Mouse (Mus musculus) heart, postnatal 0 days (tissue): ENCODE data around the gene Ctla4. TPM values are rescaled to one million over a fixed set of nuclear protein-coding genes. Genes with fewer than 3 reads are reported as not detected.

ENCODE experiments used
- ATAC-seq: fragments of 200-750 bp; cut with Nextera tagmentation; 2 replicates; pipeline ENCODE4 v1.8.0; 2017; ENCODE audit warnings: low read depth, moderate number of reproducible peaks, moderate library complexity; ENCODE audit not compliant: insufficient read depth
- DNase-seq: peaks from one replicate; pipeline ENCODE4 v3.0.0-alpha.2; 2016; ENCODE audit warnings: low spot score
- H3K27ac ChIP-seq: fragments of 300-500 bp; sonication (generic); 2 replicates; pipeline ENCODE4 v1.5.1; 2014; ENCODE audit warnings: low read depth, mild to moderate bottlenecking
- H3K27me3 ChIP-seq: fragments of 300-500 bp; sonication (generic); 2 replicates; pipeline ENCODE4 v1.6.1; 2014; ENCODE audit warnings: low read length, mixed read lengths; ENCODE audit not compliant: control insufficient read depth, insufficient read depth
- H3K36me3 ChIP-seq: fragments of 300-500 bp; sonication (generic); replicated peaks from 2 replicates; pipeline ENCODE4 v1.6.1; 2014; ENCODE audit warnings: low read length, mixed read lengths; ENCODE audit not compliant: control insufficient read depth, insufficient read depth
- H3K4me1 ChIP-seq: fragments of 300-500 bp; sonication (generic); 2 replicates; pipeline ENCODE4 v1.6.1; 2014; ENCODE audit warnings: antibody characterized with exemption; ENCODE audit not compliant: control insufficient read depth, insufficient read depth
- H3K4me2 ChIP-seq: fragments of 300-500 bp; sonication (generic); 2 replicates; pipeline ENCODE4 v1.6.1; 2014; ENCODE audit warnings: low read depth, mild to moderate bottlenecking, low read length, moderate library complexity
- H3K4me3 ChIP-seq: fragments of 300-500 bp; sonication (generic); 2 replicates; pipeline ENCODE4 v1.5.1; 2014; ENCODE audit warnings: low read depth, low read length
- H3K9ac ChIP-seq: fragments of 300-500 bp; sonication (generic); replicated peaks from 2 replicates; pipeline ENCODE4 v1.6.1; 2014; ENCODE audit warnings: low read depth, low read length, mixed read lengths
- H3K9me3 ChIP-seq: fragments of 300-500 bp; sonication (generic); replicated peaks from 2 replicates; pipeline ENCODE4 v1.6.1; 2016; ENCODE audit warnings: low read length; ENCODE audit not compliant: control insufficient read depth
- CTCF ChIP-seq: IDR thresholded peaks from 2 replicates; pipeline ENCODE4 v1.5.1; 2016; ENCODE audit warnings: antibody characterized with exemption, control low read depth, low read depth
- EP300 ChIP-seq: IDR thresholded peaks from 2 replicates; pipeline ENCODE4 v1.6.1; 2016; ENCODE audit warnings: antibody characterized with exemption, low read depth
- WGBS: fragments of 180-500 bp; shearing (Covaris S2); extraction: QIAGEN DNeasy Blood & Tissue Kit; methylation state at CpG from one replicate; pipeline ENCODE4 v1.1.7; 2014; 5-methylcytosine and 5-hydroxymethylcytosine counted together
- polyA plus RNA-seq: library from polyadenylated mRNA; unstranded; fragments of >200 nt; fragmentation: Nextera tagmentation; extraction: Ambion mirVana; gene quantifications from 2 replicates; pipeline ENCODE4 v1.2.1, GENCODE M21; 2015
- total RNA-seq: library from RNA; depleted of rRNA; stranded (reverse); fragments of >200 nt; gene quantifications from 2 replicates; pipeline ENCODE4 v1.2.3, GENCODE M21; 2014; ENCODE audit warnings: low replicate concordance

The Ctla4 gene
- total and polyA plus RNA-seq, 2 experiments from 2014 or later = not detected

DNA sequence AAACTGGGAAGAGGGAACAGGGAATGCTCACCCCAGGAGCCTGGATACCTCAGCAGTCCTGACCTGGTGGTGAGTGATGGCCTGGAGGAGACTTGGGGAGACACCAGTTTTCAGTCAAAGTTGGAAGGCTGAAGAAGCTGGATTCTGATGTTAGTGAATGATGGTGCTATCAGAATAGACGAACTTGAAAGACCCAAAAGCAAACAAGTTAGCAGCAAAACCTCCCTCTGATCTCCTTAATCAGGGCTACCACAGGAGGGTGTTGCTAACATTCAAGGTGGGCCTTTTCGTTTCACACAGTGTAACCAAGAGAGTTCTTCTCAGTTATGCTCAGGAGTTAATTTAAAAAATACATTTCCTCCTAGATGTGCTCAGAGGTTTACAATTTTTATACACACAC is 3.5 kb upstream of the Ctla4 start:
- WGBS = 73% methylated on average over 2 of the region's 2 CpGs
- no peaks in the 10 kb centered on the region for H3K36me3 ChIP-seq
- DNase-seq (no peak), ATAC-seq (no peak)
- H3K4me3 ChIP-seq = no peak overlapping the region
- no peak overlapping the region for H3K9ac ChIP-seq
- no peaks in the 10 kb centered on the region for H3K4me1 ChIP-seq
- H3K9me3 ChIP-seq = no peaks in the 10 kb centered on the region
- H3K27me3 ChIP-seq = no peaks in the 10 kb centered on the region
- H3K27ac ChIP-seq = no peak overlapping the region
- H3K4me2 ChIP-seq = no peak overlapping the region
- TF ChIP-seq CTCF (no peak), EP300 (no peak)

- no peaks in the 10 kb centered on the region for H3K4me1 ChIP-seq
- DNase-seq (no peak), ATAC-seq (no peak)
- H3K9me3 ChIP-seq = no peaks in the 10 kb centered on the region
- TF ChIP-seq CTCF (no peak), EP300 (no peak)
- H3K27ac ChIP-seq = no peak overlapping the region
- no peak overlapping the region for H3K4me2 ChIP-seq
- no peak overlapping the region for H3K4me3 ChIP-seq
- H3K36me3 ChIP-seq = no peaks in the 10 kb centered on the region
- H3K9ac ChIP-seq = no peak overlapping the region
- WGBS = 48% methylated on average over 1 of the region's 1 CpGs
- H3K27me3 ChIP-seq = no peaks in the 10 kb centered on the region
Measured at GRCm38 (mm10) chr1:60884611-60885010, 2.2 kb upstream of the Ctla4 start.

DNA sequence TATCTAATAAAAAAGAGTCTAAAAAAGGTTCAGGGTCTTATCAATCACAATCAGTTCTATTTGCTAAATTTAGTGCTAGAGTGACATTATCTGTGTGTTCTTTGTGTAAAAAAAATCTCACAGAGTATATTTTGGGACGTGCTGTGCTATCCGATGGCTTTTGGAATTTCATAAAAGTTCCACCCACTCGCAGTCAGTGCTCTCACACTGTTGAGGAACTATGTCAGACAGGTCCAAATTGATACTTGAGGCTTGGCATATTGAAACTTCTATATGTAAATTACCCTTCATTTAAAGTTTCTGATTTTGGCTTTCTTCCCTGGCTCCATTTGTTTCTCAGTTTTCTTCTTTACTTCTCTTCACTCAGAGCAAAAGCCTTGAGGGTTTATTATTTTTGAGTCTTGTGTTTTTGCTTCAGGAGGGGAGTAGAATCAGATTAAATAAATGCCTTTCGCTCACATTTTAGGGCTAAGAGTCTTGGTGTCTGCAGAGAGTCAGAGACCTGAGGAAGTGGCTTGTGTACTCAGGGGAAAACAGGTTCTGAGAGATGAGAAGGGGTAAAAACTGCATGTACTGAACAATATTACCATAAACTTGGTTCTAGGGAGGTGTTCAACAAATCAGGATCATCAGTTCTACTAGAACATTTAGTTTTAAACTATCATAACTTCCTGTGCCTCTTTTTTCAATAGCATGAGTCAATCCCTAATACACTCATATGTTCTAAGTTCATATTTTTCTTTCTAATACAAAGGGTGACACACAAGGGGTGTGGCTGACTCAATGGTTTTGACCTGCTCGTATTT is 11.5 kb downstream of the Ctla4 start:
- H3K9me3 ChIP-seq = no peaks in the 10 kb centered on the region
- H3K27me3 ChIP-seq = no peaks in the 10 kb centered on the region
- 55% methylated on average over 5 of the region's 5 CpGs for WGBS
- no peak overlapping the region for H3K9ac ChIP-seq
- no peak overlapping the region for H3K4me2 ChIP-seq
- no peak for DNase-seq
- ATAC-seq = no peak
- peak overlapping the region; percentile 15; the same call in 1 of the 2 replicates for H3K27ac ChIP-seq
- TF ChIP-seq CTCF = no peak
- TF ChIP-seq EP300 = no peak
- H3K36me3 ChIP-seq = no peaks in the 10 kb centered on the region
- no peak overlapping the region for H3K4me3 ChIP-seq
- no peaks in the 10 kb centered on the region for H3K4me1 ChIP-seq

DNA sequence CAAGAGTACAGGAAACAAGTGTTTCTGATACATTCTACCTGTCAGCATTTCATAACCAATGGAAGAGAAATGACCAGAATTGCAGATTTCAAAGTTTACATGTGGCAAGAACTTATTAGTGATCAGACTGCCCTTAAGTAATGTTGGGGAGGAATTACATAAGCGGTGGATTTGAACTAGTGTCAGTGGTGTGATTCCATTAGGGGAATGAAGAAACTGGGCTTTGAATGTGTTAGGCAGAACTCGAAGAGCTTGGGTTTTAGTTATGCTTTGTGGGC is 12.1 kb downstream of the Ctla4 start:
- no peak overlapping the region for H3K4me2 ChIP-seq
- H3K27ac ChIP-seq = no peak overlapping the region
- H3K9ac ChIP-seq = no peak overlapping the region
- H3K36me3 ChIP-seq = no peaks in the 10 kb centered on the region
- no peaks in the 10 kb centered on the region for H3K9me3 ChIP-seq
- 83% methylated on average over 2 of the region's 2 CpGs for WGBS
- TF ChIP-seq EP300 (no peak), CTCF (no peak)
- H3K4me3 ChIP-seq = no peak overlapping the region
- DNase-seq = no peak
- no peak for ATAC-seq
- H3K27me3 ChIP-seq = no peaks in the 10 kb centered on the region
- no peaks in the 10 kb centered on the region for H3K4me1 ChIP-seq

GRCm38 (mm10) chr1:60899244-60899643 is 12.4 kb downstream of the Ctla4 start:
- Histone ChIP-seq H3K9ac (no peak overlapping the region), H3K4me3 (no peak overlapping the region), H3K4me2 (no peak overlapping the region), H3K27me3 (no peaks in the 10 kb centered on the region), H3K9me3 (no peaks in the 10 kb centered on the region), H3K4me1 (no peaks in the 10 kb centered on the region), H3K27ac (no peak overlapping the region; the same call in 1 of the 2 replicates), H3K36me3 (no peaks in the 10 kb centered on the region)
- ATAC-seq = peak; percentile 24; the same call in 1 of the 2 replicates
- WGBS = 52% methylated on average over 3 of the region's 3 CpGs
- DNase-seq = no peak
- TF ChIP-seq CTCF (no peak), EP300 (no peak)

GRCm38 (mm10) chr1:60902547-60902946 is 15.7 kb downstream of the Ctla4 start:
- Histone ChIP-seq H3K4me3 (no peak overlapping the region), H3K27me3 (no peaks in the 10 kb centered on the region), H3K4me2 (no peak overlapping the region), H3K27ac (no peak overlapping the region), H3K9ac (no peak overlapping the region), H3K36me3 (no peaks in the 10 kb centered on the region), H3K9me3 (no peaks in the 10 kb centered on the region), H3K4me1 (no peaks in the 10 kb centered on the region)
- DNase-seq (no peak), ATAC-seq (no peak)
- TF ChIP-seq CTCF (no peak), EP300 (no peak)
- 83% methylated on average over 6 of the region's 6 CpGs for WGBS
